Mouse (Mus musculus) 3134 (cell line): Measurements from ENCODE around the gene Ndufs7.
A peak's percentile ranks its signal among the peaks of the same experiment; 100 is the strongest.
"Not testable (repeated sequence)": the region's sequence is repeated elsewhere in the genome, so short reads cannot be mapped to it uniquely, and the experiment has no call there.

ENCODE experiments used
- DNase-seq: peaks from one replicate; pipeline ENCODE4 v3.0.0-alpha.2; 2011; ENCODE audit warnings: low spot score; ENCODE audit not compliant: insufficient read length; ENCODE audit errors: extremely low read depth

Gene Ndufs7

GRCm38 (mm10) chr10:80248971-80249640 lies at the start of gene Ndufs7:
Gene Ndufs7 (plus strand): TSS chr10:80249121.
- peak; percentile 94 for DNase-seq

DNA sequence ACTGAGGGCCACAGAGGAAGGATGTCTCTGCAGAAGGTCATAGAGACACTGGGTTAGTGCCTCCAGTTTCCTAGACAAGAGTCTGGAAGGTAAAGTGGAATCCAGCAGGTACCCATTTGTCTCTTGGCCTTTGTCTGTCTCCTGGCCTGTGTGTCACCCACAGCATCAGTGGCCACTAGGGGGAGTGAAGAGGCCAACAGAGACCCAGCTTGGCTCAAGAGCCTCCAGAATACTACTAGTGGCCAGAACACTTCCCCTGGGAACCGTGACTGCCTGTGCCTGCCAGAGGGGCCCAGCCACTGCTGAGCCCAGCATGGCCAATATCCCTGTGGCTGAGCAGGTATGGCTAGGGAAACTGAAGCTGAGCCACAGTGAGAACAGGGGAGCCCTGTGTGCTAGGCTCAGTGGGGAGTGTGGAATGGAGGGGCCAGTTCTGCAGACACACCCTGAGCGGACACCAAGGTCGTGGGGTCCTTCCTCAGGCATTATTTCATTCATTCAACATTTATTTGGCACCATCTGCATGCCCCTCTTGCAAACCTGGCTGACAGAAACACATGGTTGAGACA lies 49.4 kb upstream of the Ndufs7 start:
- DNase-seq = peak; percentile 55

DNA sequence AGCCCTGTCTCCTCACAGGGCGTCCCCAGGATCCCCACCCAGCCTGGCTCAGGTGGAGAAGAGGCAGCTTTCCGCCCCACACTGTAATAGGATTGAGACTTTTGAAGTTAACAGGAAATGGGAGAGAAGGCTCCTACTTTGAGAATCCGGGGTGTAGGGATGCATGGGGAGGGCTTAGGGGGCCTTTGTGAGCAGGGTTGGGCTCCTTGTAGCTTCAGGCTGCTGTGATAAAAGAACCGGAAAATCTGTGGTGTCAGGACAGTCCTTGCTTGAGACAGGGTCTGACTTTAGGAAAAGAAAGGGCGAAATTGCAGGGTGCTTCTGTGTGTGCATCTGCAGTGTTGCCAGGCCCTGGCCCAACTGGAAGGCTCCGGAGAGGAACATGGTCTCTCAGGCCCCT lies 48.4 kb upstream of the Ndufs7 start:
- DNase-seq = no peak

DNA sequence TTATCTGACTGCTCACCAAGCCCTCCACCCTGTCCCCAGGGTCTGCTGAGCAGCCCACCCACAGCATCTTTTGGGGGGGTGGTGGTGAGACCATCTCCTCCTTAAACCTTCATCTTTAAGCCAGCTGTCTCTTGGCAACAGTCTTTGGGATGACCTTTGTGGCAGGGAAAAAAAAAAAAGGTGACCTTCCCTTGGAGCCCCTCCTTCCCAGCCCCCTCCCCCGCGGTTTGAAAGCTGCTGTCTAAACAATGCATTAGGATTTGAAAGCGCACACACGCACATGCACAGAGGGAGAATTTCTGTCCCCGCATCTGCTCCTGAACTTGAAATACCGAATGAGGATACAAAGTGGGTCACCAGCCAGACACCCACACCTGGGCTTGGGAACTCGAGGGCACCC lies 44.9 kb upstream of the Ndufs7 start:
- DNase-seq = no peak

DNA sequence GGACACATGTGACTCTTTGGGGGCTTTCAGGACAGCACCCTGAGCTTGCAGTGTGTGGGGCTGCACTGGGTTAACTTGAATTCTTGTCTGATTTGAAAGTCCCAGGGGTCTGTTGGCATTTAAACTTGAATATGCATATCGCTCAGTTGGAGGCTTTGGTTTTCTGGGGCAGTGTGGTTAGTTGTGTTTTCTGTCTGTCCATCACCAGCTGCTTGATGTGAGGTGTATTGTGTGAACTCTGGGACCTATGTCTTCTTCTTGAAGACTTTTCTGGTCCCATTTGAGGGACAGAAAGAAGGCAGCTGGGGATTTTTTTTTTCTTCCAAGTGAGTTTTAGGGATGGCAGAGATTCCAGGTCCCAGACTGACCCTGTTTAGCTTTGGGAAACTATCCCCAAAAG lies 41.7 kb upstream of the Ndufs7 start:
- DNase-seq = no peak

DNA sequence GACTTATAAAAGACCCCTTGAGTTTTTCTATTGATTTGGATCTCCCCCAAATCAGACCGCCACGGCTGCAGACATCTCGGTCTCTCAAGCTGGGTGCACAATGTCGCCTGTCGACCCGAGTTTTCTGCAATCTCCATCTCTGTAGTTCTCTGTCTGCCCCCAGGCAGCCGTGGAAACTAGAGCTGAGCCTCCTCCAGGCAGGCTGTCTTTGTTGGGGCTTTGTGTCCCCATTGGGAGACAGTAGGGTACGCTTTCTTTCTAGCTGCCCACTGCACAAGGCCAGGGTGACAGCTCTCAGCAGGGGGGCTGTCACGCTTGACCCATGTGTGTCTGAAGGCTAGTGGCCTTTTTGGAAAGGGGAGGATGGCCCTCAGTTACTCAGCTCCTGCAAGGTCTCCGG lies 41.2 kb upstream of the Ndufs7 start:
- DNase-seq = no peak

DNA sequence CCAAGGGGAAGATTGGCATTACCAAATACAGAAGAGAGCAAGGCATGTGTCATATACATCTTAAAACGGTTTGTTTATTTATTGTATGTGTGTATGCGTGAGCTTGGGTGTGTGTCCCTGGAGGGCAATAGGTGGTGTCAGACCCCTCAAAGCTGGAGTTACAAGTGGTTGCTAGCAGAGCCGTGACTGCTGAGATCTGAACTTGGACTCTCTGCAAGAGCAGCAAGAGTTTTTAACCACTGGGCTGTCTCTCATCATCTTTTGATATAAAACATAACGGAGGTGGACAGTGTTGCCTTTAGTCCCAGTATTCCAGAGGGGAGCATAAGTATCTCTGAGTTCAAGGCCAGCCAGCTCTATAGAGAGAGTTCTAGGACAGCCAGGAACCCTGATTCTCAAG lies 40.7 kb upstream of the Ndufs7 start:
- DNase-seq = no peak

DNA sequence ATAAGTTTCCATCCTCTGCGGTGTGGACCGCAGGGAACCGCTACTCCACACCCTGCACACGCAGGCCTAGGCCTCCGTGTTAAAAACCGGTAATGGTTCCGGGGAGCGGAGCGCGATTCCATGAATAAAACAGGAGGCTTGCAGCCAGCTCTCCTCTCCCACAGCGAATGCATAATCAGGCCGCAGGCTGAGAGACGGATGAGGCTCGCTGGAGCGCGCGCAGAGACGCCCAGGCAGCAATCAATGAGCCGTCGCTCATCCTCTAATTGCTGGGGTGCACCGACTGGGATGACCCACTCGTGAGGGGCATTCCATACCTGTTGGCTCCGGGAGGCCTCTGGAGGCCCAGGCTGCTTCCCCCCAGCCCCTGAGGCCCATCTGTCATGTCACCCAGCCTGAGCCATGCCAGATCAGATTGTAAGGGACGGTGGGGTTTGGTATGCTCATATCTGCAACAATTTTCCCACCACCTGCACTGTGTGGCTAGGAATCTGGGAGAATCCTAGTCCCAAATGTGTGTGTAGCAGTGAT lies 40.0 kb upstream of the Ndufs7 start:
- DNase-seq = no peak

GRCm38 (mm10) chr10:80211547-80212103 lies 37.3 kb upstream of the Ndufs7 start:
- not testable (repeated sequence) for DNase-seq

- no peak for DNase-seq
Observed at GRCm38 (mm10) chr10:80215048-80215772, 33.7 kb upstream of the Ndufs7 start.

DNA sequence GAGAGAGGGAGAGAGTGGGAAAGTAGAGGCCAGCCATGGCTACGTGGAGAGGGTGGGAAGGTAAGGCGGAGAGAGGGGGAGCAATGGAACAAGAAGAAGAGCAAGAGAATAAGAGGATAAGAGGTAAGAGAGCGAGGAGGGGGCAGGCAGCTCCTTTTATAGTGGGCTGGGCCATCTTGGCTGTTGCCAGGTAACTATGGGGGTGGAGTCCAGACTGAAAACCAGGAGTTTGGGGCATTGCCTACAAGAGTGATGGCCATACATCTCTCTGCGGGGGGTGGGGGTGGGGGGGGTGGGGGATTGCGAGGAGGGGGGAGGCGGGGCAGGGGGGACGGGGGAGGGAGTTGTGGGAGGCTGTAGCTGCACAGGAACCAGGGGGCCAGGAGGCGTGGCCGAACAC lies 28.2 kb upstream of the Ndufs7 start:
- no peak for DNase-seq

GRCm38 (mm10) chr10:80223137-80223536 lies 25.8 kb upstream of the Ndufs7 start:
- not testable (repeated sequence) for DNase-seq

DNA sequence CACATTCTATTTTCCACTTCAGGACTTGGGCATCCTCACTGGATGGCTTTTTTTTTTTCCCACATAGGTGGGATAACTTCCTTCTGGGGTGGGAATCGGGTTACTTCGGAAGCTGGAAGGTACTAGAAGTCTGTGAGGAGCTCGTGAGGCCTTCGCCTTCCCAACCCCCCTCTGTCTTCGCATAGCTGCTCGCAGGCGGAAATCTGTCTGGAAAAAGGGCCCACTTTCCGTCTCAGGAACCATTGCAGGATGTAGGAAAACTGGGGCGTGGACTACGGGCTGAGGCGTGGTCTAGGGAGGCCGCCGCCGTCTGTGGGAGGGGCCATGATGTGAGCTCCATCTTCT lies 22.9 kb upstream of the Ndufs7 start:
- DNase-seq = no peak

DNA sequence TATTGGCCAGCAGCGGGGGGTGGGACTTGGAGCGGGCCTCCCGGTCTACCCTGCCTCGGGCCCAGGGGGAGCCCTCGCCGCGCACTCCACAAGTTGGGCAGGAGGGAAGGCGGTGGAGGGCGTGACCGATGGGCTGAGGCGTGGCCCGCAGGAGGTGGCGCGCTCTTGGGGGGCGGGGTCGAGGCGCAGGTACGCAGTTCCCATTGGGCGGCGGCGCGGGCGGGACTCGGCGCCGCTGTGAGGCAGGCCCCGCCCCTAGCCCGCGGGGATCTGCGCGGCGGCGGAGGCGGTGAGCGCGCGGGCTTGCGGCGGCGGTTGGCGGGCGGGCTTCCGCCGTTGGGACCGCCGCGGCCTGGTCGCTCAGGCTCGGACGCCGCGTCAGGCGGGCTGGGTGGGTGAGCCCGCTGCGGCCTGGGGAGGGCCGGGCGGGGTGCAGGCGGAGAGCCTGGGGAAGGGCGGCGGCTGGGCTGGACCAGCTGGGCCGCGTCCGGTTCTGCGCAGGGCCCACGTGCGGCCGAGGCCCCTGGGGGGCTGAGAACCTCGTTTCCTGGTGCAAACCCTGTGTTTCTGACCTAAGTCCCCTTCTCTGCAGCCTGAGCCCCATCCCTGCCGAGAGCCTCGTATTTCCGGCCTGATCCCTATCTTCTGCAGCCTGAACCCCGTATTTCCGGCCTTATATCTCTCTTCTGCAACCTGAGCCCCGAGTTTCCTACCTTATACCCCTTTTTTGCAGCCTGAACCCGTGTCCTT lies 22.3 kb upstream of the Ndufs7 start, which contains the start of gene Mum1:
Gene Mum1, plus strand, starts transcription at position 19 of the 750 bp plus-strand sequence.
- peak; percentile 100 for DNase-seq

GRCm38 (mm10) chr10:80227166-80227539 lies 21.8 kb upstream of the Ndufs7 start:
- no peak for DNase-seq

- no peak for DNase-seq
Observed at GRCm38 (mm10) chr10:80227877-80228775, 20.8 kb upstream of the Ndufs7 start.

GRCm38 (mm10) chr10:80236145-80236825 lies 12.6 kb upstream of the Ndufs7 start:
- no peak for DNase-seq

DNA sequence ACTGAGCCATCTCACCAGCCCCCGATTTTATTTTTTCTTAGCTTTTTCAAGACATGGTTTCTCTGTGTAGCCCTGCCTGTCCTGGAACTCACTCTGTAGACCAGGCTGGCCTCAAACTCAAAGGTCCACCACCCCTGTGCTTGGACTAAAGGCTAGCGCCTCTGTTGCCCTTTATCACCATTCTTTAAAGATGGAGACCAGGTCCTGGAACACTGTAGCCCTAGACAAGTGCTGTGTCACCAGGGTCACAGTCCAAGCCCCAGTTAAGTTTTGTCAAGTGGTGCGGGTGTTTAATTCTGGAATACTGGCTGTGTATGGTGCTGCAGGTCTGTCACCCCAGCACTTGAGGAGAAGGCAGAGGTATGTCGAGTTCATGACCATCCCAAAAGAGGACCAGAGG lies 11.9 kb upstream of the Ndufs7 start:
- DNase-seq = no peak

DNA sequence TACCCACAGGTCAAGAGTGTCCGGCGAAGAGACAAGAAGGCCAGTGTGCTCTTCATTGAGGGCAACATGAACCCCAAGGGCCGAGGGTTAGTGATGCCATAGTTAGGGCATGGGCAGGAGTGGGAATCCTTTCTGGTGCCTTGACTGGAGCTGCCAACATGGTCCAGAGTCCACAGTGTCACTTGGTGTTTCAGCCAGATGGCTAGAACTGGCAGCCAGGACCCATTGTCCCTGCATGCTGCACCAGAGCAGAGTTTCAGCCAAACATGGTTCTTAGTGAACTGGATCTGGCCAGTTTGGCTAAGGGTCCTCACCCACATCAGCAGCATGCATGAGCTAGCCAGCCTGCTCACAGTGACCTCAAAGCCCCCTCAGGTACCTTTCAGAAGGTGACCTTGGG lies 10.6 kb upstream of the Ndufs7 start:
- DNase-seq = no peak
